Mouse (Mus musculus) intestine, embryonic 15.5 days (tissue): ENCODE data around the gene Zfp160. TPM values are rescaled to one million over a fixed set of nuclear protein-coding genes. Genes with fewer than 3 reads are reported as not detected.
"Not testable (repeated sequence)": the region's sequence is repeated elsewhere in the genome, so short reads cannot be mapped to it uniquely, and the experiment has no call there.

Experiments
- ATAC-seq: fragments of 200-750 bp; cut with Nextera tagmentation; 2 replicates; pipeline ENCODE4 v1.8.0; 2017; ENCODE audit warnings: moderate TSS enrichment, moderate library complexity
- H3K27ac ChIP-seq: fragments of 300-500 bp; sonication (generic); 2 replicates; pipeline ENCODE4 v1.5.1; 2015; ENCODE audit warnings: mild to moderate bottlenecking, inconsistent platforms
- H3K27me3 ChIP-seq: fragments of 300-500 bp; sonication (generic); replicated peaks from 2 replicates; pipeline ENCODE4 v1.6.1; 2015; ENCODE audit warnings: inconsistent platforms
- H3K36me3 ChIP-seq: fragments of 300-500 bp; sonication (generic); 2 replicates; pipeline ENCODE4 v1.6.1; 2015; ENCODE audit warnings: inconsistent platforms
- H3K4me1 ChIP-seq: fragments of 300-500 bp; sonication (generic); replicated peaks from 2 replicates; pipeline ENCODE4 v1.6.1; 2015; ENCODE audit warnings: inconsistent platforms
- H3K4me2 ChIP-seq: fragments of 300-500 bp; sonication (generic); replicated peaks from 2 replicates; pipeline ENCODE4 v1.6.1; 2015; ENCODE audit warnings: mild to moderate bottlenecking, inconsistent platforms
- H3K4me3 ChIP-seq: fragments of 300-500 bp; sonication (generic); replicated peaks from 2 replicates; pipeline ENCODE4 v1.5.1; 2015; ENCODE audit warnings: inconsistent platforms
- H3K9ac ChIP-seq: fragments of 300-500 bp; sonication (generic); 2 replicates; pipeline ENCODE4 v1.6.1; 2015; ENCODE audit warnings: inconsistent platforms
- H3K9me3 ChIP-seq: fragments of 300-500 bp; sonication (generic); 2 replicates; pipeline ENCODE4 v1.6.1; 2016; ENCODE audit warnings: inconsistent platforms
- WGBS: fragments of 180-500 bp; shearing (Covaris S2); methylation state at CpG from one replicate; pipeline ENCODE4 v1.1.7; 2015; 5-methylcytosine and 5-hydroxymethylcytosine counted together
- polyA plus RNA-seq: library from polyadenylated mRNA; unstranded; fragments of >200 nt; fragmentation: Nextera tagmentation; extraction: Ambion mirVana; gene quantifications from 2 replicates; pipeline ENCODE4 v1.2.1, GENCODE M21; 2015

Zfp160 gene
- 10.2 and 11.3 TPM in 2 replicates for polyA plus RNA-seq

GRCm38 (mm10) chr17:21008382-21009331, at the start of gene Zfp160:
TSS of gene Zfp160 (plus strand) at chr17:21008903.
- ATAC-seq: peak; percentile 99
- Histone ChIP-seq H3K9ac (peak within 1 kb of the TSS; percentile 75), H3K4me2 (peak within 1 kb of the TSS; percentile 72), H3K4me1 (peaks cover 5% of the 10 kb centered on the region; the same call in 1 of the 2 replicates), H3K4me3 (peak within 1 kb of the TSS; percentile 76), H3K9me3 (no peaks in the 10 kb centered on the region), H3K27me3 (no peaks in the 10 kb centered on the region), H3K36me3 (no peaks in the 10 kb centered on the region), H3K27ac (peak within 1 kb of the TSS; percentile 91)
- 4% methylated on average over 36 of the region's 36 CpGs for WGBS

- 92% methylated on average over 5 of the region's 5 CpGs for WGBS
- H3K9me3 ChIP-seq: no peaks in the 10 kb centered on the region
- H3K27me3 ChIP-seq: no peaks in the 10 kb centered on the region
These were observed 48.3 kb upstream of the Zfp160 start for GRCm38 (mm10) chr17:20960386-20960785.

GRCm38 (mm10) chr17:20965421-20965820, 43.3 kb upstream of the Zfp160 start:
- Histone ChIP-seq H3K4me3 (no peak overlapping the region), H3K4me2 (no peak overlapping the region), H3K9ac (no peak overlapping the region), H3K36me3 (peaks cover 49% of the 10 kb centered on the region), H3K27me3 (no peaks in the 10 kb centered on the region), H3K9me3 (no peaks in the 10 kb centered on the region), H3K4me1 (no peaks in the 10 kb centered on the region), H3K27ac (no peak overlapping the region)
- WGBS: 90% methylated on average over 4 of the region's 4 CpGs
- no peak for ATAC-seq

More at GRCm38 (mm10) chr17:20960386-20960785, 48.3 kb upstream of the Zfp160 start:
- ATAC-seq: no peak
- Histone ChIP-seq H3K4me3 (no peak overlapping the region), H3K4me1 (no peaks in the 10 kb centered on the region), H3K36me3 (peaks cover 72% of the 10 kb centered on the region), H3K9ac (no peak overlapping the region), H3K4me2 (no peak overlapping the region), H3K27ac (no peak overlapping the region)

- no peak overlapping the region for H3K4me3 ChIP-seq
- no peak overlapping the region for H3K4me2 ChIP-seq
- peaks cover 40% of the 10 kb centered on the region for H3K36me3 ChIP-seq
- H3K27me3 ChIP-seq: no peaks in the 10 kb centered on the region
- no peaks in the 10 kb centered on the region for H3K9me3 ChIP-seq
- H3K9ac ChIP-seq: no peak overlapping the region
- no peak for ATAC-seq
- no peak overlapping the region for H3K27ac ChIP-seq
- H3K4me1 ChIP-seq: no peaks in the 10 kb centered on the region
These were observed 42.0 kb upstream of the Zfp160 start for GRCm38 (mm10) chr17:20966681-20967080.

GRCm38 (mm10) chr17:20993716-20994115, 15.0 kb upstream of the Zfp160 start:
- H3K27me3 ChIP-seq: no peaks in the 10 kb centered on the region
- no peak overlapping the region for H3K9ac ChIP-seq
- 74% methylated on average over 2 of the region's 2 CpGs for WGBS
- H3K27ac ChIP-seq: no peak overlapping the region
- H3K4me2 ChIP-seq: no peak overlapping the region
- no peak overlapping the region for H3K4me3 ChIP-seq
- H3K4me1 ChIP-seq: no peaks in the 10 kb centered on the region
- H3K36me3 ChIP-seq: no peaks in the 10 kb centered on the region
- no peak for ATAC-seq
- no peaks in the 10 kb centered on the region for H3K9me3 ChIP-seq

GRCm38 (mm10) chr17:20996364-20996763, 12.3 kb upstream of the Zfp160 start, which contains the start of gene Vmn1r233:
TSS of gene Vmn1r233 (minus strand) at chr17:20996464.
- no peaks in the 10 kb centered on the region for H3K9me3 ChIP-seq
- H3K36me3 ChIP-seq: no peaks in the 10 kb centered on the region
- no peak within 1 kb of the TSS for H3K27ac ChIP-seq
- H3K4me1 ChIP-seq: no peaks in the 10 kb centered on the region
- H3K27me3 ChIP-seq: no peaks in the 10 kb centered on the region
- H3K4me2 ChIP-seq: no peak within 1 kb of the TSS
- no peak within 1 kb of the TSS for H3K4me3 ChIP-seq
- ATAC-seq: no peak
- H3K9ac ChIP-seq: no peak within 1 kb of the TSS

- H3K4me2 ChIP-seq: peak overlapping the region; percentile 72
- H3K4me3 ChIP-seq: peak overlapping the region; percentile 76
- H3K9me3 ChIP-seq: no peaks in the 10 kb centered on the region
- no peak for ATAC-seq
- 23% methylated on average over 1 of the region's 1 CpGs for WGBS
- no peak overlapping the region; the same call in 1 of the 2 replicates for H3K27ac ChIP-seq
- H3K4me1 ChIP-seq: peaks cover 5% of the 10 kb centered on the region; the same call in 1 of the 2 replicates
- no peaks in the 10 kb centered on the region for H3K27me3 ChIP-seq
- H3K36me3 ChIP-seq: no peaks in the 10 kb centered on the region
- peak overlapping the region; percentile 75 for H3K9ac ChIP-seq
These were observed 1.0 kb downstream of the Zfp160 start for GRCm38 (mm10) chr17:21009726-21010125.

- ATAC-seq: 0 out of 2 replicates have a peak, but pooled peaks have one; percentile 45
- Histone ChIP-seq H3K4me1 (no peaks in the 10 kb centered on the region), H3K36me3 (0 out of 2 replicates have a peak, but pooled peaks cover 4% of the 10 kb centered on the region), H3K27me3 (no peaks in the 10 kb centered on the region), H3K4me2 (no peak overlapping the region), H3K27ac (no peak overlapping the region), H3K9me3 (no peaks in the 10 kb centered on the region), H3K9ac (no peak overlapping the region), H3K4me3 (no peak overlapping the region)
- 73% methylated on average over 1 of the region's 1 CpGs for WGBS
These were observed 9.8 kb downstream of the Zfp160 start for GRCm38 (mm10) chr17:21018410-21019080.

GRCm38 (mm10) chr17:21048020-21048419, 39.3 kb downstream of the Zfp160 start:
- not testable (repeated sequence) for H3K4me1 ChIP-seq, H3K9me3 ChIP-seq, H3K9ac ChIP-seq, ATAC-seq, H3K36me3 ChIP-seq, H3K27ac ChIP-seq, H3K27me3 ChIP-seq, H3K4me3 ChIP-seq, H3K4me2 ChIP-seq
- 88% methylated on average over 9 of the region's 9 CpGs for WGBS

GRCm38 (mm10) chr17:21050901-21051300, 42.2 kb downstream of the Zfp160 start:
- Histone ChIP-seq H3K36me3 (no peaks in the 10 kb centered on the region), H3K9ac (no peak overlapping the region), H3K4me1 (no peaks in the 10 kb centered on the region), H3K27me3 (no peaks in the 10 kb centered on the region), H3K4me2 (no peak overlapping the region), H3K4me3 (no peak overlapping the region), H3K27ac (no peak overlapping the region), H3K9me3 (no peaks in the 10 kb centered on the region)
- WGBS: 86% methylated on average over 1 of the region's 1 CpGs
- no peak for ATAC-seq

GRCm38 (mm10) chr17:21051341-21051740, 42.6 kb downstream of the Zfp160 start:
- not testable (repeated sequence) for H3K27me3 ChIP-seq, H3K36me3 ChIP-seq, ATAC-seq, H3K4me2 ChIP-seq, H3K4me3 ChIP-seq, H3K9ac ChIP-seq, H3K9me3 ChIP-seq, H3K4me1 ChIP-seq, H3K27ac ChIP-seq
- WGBS: no CpG with 5 or more reads among the region's 3 CpGs

- not testable (repeated sequence) for H3K4me3 ChIP-seq, H3K27ac ChIP-seq, H3K27me3 ChIP-seq, ATAC-seq, H3K36me3 ChIP-seq, H3K9me3 ChIP-seq, H3K4me2 ChIP-seq, H3K4me1 ChIP-seq, H3K9ac ChIP-seq
- 80% methylated on average over 3 of the region's 3 CpGs for WGBS
These were observed 43.2 kb downstream of the Zfp160 start for GRCm38 (mm10) chr17:21051919-21052318.
